Mouse (Mus musculus): ENCODE data around the gene Cep164.

DNA sequence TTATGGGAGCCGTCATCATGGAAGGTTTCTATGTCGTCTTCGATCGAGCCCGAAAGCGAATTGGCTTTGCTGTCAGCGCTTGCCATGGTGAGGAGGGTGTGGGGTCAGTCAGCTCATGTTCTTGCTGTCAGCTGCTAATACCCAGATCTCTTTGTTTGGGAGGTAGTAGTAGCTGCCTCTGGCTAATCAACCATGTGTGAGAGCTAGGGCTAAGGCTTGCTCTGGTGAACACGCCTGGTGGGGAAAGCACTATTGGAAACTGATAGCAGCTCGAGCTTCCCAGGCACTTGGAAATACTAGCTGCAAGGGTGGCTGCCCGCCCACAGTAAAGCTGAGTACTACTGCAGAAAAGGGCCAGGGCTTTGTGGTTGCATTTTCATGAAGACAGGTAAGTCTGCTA is 30.9 kb upstream of the Cep164 start:
- TF ChIP-seq CTCF (IDR thresholded peaks at IDR 0.05) = no peak
- TF ChIP-seq EP300 (IDR thresholded peaks at IDR 0.05) = no peak

Measured in lung, postnatal 0 days (tissue).